Mouse (Mus musculus) kidney, postnatal 14 days (tissue): Measurements from ENCODE around the gene Ntf5.
"Not testable (repeated sequence)": the region's sequence is repeated elsewhere in the genome, so short reads cannot be mapped to it uniquely, and the experiment has no call there.

ENCODE experiments used
- DNase-seq: peaks from one replicate; pipeline ENCODE4 v3.0.0; 2022; ENCODE audit warnings: mixed read lengths

Gene Ntf5

GRCm38 (mm10) chr7:45437521-45438276 is 24.2 kb downstream of the Ntf5 start, which contains the start of gene Ruvbl2:
TSS of gene Ruvbl2 (minus strand) at chr7:45438096.
- DNase-seq, result peak; percentile 45

GRCm38 (mm10) chr7:45443526-45444420 is 30.3 kb downstream of the Ntf5 start:
- no peak for DNase-seq

GRCm38 (mm10) chr7:45446589-45446988 is 33.1 kb downstream of the Ntf5 start:
- no peak for DNase-seq

- DNase-seq, result peak; percentile 57
These were observed 34.0 kb downstream of the Ntf5 start for GRCm38 (mm10) chr7:45447325-45447990.

- no peak for DNase-seq
These were observed 36.5 kb downstream of the Ntf5 start for GRCm38 (mm10) chr7:45449974-45450373.

GRCm38 (mm10) chr7:45451344-45451982 is 38.0 kb downstream of the Ntf5 start:
- DNase-seq, result peak; percentile 83

- no peak for DNase-seq
These were observed 41.5 kb downstream of the Ntf5 start for GRCm38 (mm10) chr7:45454971-45455370.

- no peak for DNase-seq
These were observed 42.6 kb downstream of the Ntf5 start for GRCm38 (mm10) chr7:45455932-45456696.

GRCm38 (mm10) chr7:45456721-45457203 is 43.3 kb downstream of the Ntf5 start:
- DNase-seq, result no peak

GRCm38 (mm10) chr7:45457204-45458060 is 43.9 kb downstream of the Ntf5 start:
- peak; percentile 77 for DNase-seq

GRCm38 (mm10) chr7:45458748-45459563 is 45.5 kb downstream of the Ntf5 start:
- DNase-seq, result peak; percentile 90

- peak; percentile 98 for DNase-seq
These were observed 46.2 kb downstream of the Ntf5 start, which contains the start of gene Ftl1 for GRCm38 (mm10) chr7:45459564-45460140. TSS of gene Ftl1 (minus strand) at chr7:45459884.

GRCm38 (mm10) chr7:45460377-45460776 is 46.9 kb downstream of the Ntf5 start:
- DNase-seq, result peak; percentile 70

GRCm38 (mm10) chr7:45460860-45461314 is 47.4 kb downstream of the Ntf5 start:
- peak; percentile 83 for DNase-seq

GRCm38 (mm10) chr7:45461326-45461725 is 47.8 kb downstream of the Ntf5 start:
- DNase-seq, result peak; percentile 39

- DNase-seq, result no peak
These were observed 48.3 kb downstream of the Ntf5 start for GRCm38 (mm10) chr7:45461781-45462180.

- no peak for DNase-seq
These were observed 48.8 kb downstream of the Ntf5 start for GRCm38 (mm10) chr7:45462325-45462724.

GRCm38 (mm10) chr7:45462868-45463267 is 49.4 kb downstream of the Ntf5 start:
- not testable (repeated sequence) for DNase-seq
